Mouse (Mus musculus): ENCODE results near the gene Nup98.

DNA sequence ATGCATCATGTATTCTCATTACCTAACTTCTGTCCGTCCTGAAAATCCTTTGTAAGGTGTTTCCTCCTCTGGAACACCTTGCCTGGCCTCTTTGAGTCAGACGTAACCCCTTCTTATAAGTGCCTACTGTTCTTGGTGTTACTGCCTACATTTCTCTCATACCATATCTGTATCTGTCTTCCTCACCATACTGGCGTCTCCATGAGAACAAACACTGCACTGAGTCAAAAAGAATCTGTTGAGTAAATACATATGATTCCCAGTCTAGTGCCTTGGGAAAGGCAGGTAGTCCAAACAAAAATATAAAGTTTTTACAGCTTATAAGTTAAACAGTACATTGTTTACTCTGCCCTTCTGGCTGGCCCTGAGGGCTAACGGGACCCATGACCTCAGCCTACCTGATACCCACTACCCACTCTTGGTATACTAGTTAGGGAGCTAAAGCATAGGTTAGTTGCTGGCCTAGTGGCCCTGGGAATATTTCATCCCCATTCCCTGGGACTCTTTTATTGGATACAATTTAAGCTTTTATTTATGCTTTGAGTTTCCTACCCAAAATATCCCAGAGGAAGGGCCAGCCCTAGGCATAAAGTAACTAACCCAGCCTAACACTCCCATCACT lies 18.2 kb upstream of the Nup98 start:
- TF ChIP-seq ZC3H11A (IDR thresholded peaks at IDR 0.05; ENCODE audit: low read depth, low read length) (no peak), CTCF (IDR thresholded peaks at IDR 0.05 in 2 of 3, conservative IDR thresholded peaks at IDR 0.05 in 1 of 3; ENCODE audit: control insufficient read depth in 1 of 3, insufficient read depth in 1 of 3, low read depth in 2 of 3, low read length in 3 of 3, poor library complexity in 1 of 3, severe bottlenecking in 1 of 3) (no peak), POLR2AphosphoS5 (IDR thresholded peaks at IDR 0.05; ENCODE audit: borderline replicate concordance, low read depth, low read length) (no peak), POLR2A (IDR thresholded peaks at IDR 0.05; ENCODE audit: control insufficient read depth in 1 of 2, insufficient read depth in 1 of 2, low read depth in 1 of 2, low read length in 2 of 2, poor library complexity in 1 of 2) (no peak), GATA1 (IDR thresholded peaks at IDR 0.05; ENCODE audit: low read depth, low read length) (no peak), JUND (IDR thresholded peaks at IDR 0.05; ENCODE audit: low read depth, low read length) (no peak), GABPA (IDR thresholded peaks at IDR 0.05; ENCODE audit: low read depth, low read length) (no peak), EP300 (IDR thresholded peaks at IDR 0.05; ENCODE audit: low read depth in 1 of 2, low read length in 2 of 2) (no peak), TCF12 (IDR thresholded peaks at IDR 0.05; ENCODE audit: low read depth, low read length) (no peak), E2F4 (IDR thresholded peaks at IDR 0.05; ENCODE audit: borderline replicate concordance, low read depth, low read length) (no peak), SMC3 (IDR thresholded peaks at IDR 0.05; ENCODE audit: low read depth, low read length) (no peak), USF1 (IDR thresholded peaks at IDR 0.05; ENCODE audit: low read depth, low read length) (no peak), CHD2 (IDR thresholded peaks at IDR 0.05; ENCODE audit: low read length) (no peak), MAX (IDR thresholded peaks at IDR 0.05; ENCODE audit: low read length) (no peak)

Measured in MEL (cell line).